Mouse (Mus musculus) C2C12 (cell line): ENCODE measurements around the gene Krt1. TPM values are rescaled to one million over a fixed set of nuclear protein-coding genes. Genes with fewer than 3 reads are reported as not detected.

ENCODE experiments used
- H3K27me3 ChIP-seq: one replicate; pipeline ENCODE4 v1.6.1; 2011; ENCODE audit not compliant: control insufficient read depth, insufficient read depth, insufficient read length
- H3K36me3 ChIP-seq: one replicate; pipeline ENCODE4 v1.6.1; 2011; ENCODE audit not compliant: control insufficient read depth, insufficient read depth
- H3K4me3 ChIP-seq: one replicate; pipeline ENCODE4 v1.5.1; 2011; ENCODE audit warnings: mild to moderate bottlenecking, control low read depth; ENCODE audit not compliant: poor library complexity, insufficient read depth, severe bottlenecking
- H3K79me2 ChIP-seq: one replicate; pipeline ENCODE4 v1.6.1; 2011; ENCODE audit not compliant: control insufficient read depth, insufficient read depth
- H3K79me3 ChIP-seq: one replicate; pipeline ENCODE4 v1.6.1; 2011; ENCODE audit warnings: low read depth, control low read depth
- H3ac ChIP-seq: one replicate; pipeline ENCODE3; 2011; ENCODE audit warnings: low read depth; ENCODE audit not compliant: control insufficient read depth, insufficient read length
- CEBPB ChIP-seq: IDR thresholded peaks from one replicate; pipeline ENCODE4 v1.6.1; 2011; ENCODE audit warnings: low read depth, mild to moderate bottlenecking, control low read depth, moderate library complexity
- CTCF ChIP-seq: IDR thresholded peaks from one replicate; pipeline ENCODE4 v1.5.1; 2011; ENCODE audit not compliant: control insufficient read depth, insufficient read depth, insufficient read length
- FOSL1 ChIP-seq: IDR thresholded peaks from one replicate; pipeline ENCODE4 v1.8.0; 2011; ENCODE audit warnings: mild to moderate bottlenecking, low read length; ENCODE audit not compliant: poor library complexity, insufficient read depth, severe bottlenecking
- MAX ChIP-seq: IDR thresholded peaks from one replicate; pipeline ENCODE4 v1.6.1; 2011; ENCODE audit warnings: mild to moderate bottlenecking, control low read depth
- MYOD1 ChIP-seq: IDR thresholded peaks from one replicate; pipeline ENCODE4 v1.6.1; 2011; ENCODE audit warnings: low read depth; ENCODE audit not compliant: control insufficient read depth, insufficient read length
- MYOG ChIP-seq: IDR thresholded peaks from one replicate; pipeline ENCODE4 v1.6.1; 2011; ENCODE audit not compliant: control insufficient read depth, insufficient read length; ENCODE audit errors: extremely low read depth
- USF1 ChIP-seq: IDR thresholded peaks from one replicate; pipeline ENCODE4 v1.6.1; 2011; ENCODE audit warnings: low read depth, mild to moderate bottlenecking, control low read depth, moderate library complexity
- long read RNA-seq, 2 experiments: library from polyadenylated mRNA; unstranded; transcript quantifications; one replicate each; pipeline ENCODE4 v2.0.0; 2019 to 2020
- polyA plus RNA-seq: library from polyadenylated mRNA; unstranded; fragments of >200 nt; fragmentation: generic; extraction: Trizol; gene quantifications from one replicate; pipeline ENCODE4 v1.2.1, GENCODE M21; 2012; ENCODE audit warnings: missing spikeins

The Krt1 gene
- not detected for polyA plus RNA-seq
- long read RNA-seq, experiment 1: 0 reads
- long read RNA-seq, experiment 2: 0 reads

GRCm38 (mm10) chr15:101850694-101851093, at the start of gene Krt1:
Gene Krt1 (minus strand): TSS chr15:101850794.
- no peaks in the 10 kb centered on the region for H3K79me2 ChIP-seq
- peaks cover 86% of the 10 kb centered on the region for H3K27me3 ChIP-seq
- TF ChIP-seq CEBPB: no peak
- no peak for TF ChIP-seq MYOD1
- TF ChIP-seq MYOG: no peak
- no peak for TF ChIP-seq MAX
- TF ChIP-seq CTCF: no peak
- no peak for TF ChIP-seq USF1
- no peak for TF ChIP-seq FOSL1
- H3ac ChIP-seq: no peak within 1 kb of the TSS
- H3K79me3 ChIP-seq: no peaks in the 10 kb centered on the region
- no peak within 1 kb of the TSS for H3K4me3 ChIP-seq
- H3K36me3 ChIP-seq: no peaks in the 10 kb centered on the region

GRCm38 (mm10) chr15:101895216-101895615, 44.6 kb upstream of the Krt1 start:
- H3ac ChIP-seq: no peak overlapping the region
- no peaks in the 10 kb centered on the region for H3K36me3 ChIP-seq
- H3K79me2 ChIP-seq: no peaks in the 10 kb centered on the region
- H3K27me3 ChIP-seq: peaks cover 37% of the 10 kb centered on the region
- no peak for TF ChIP-seq MYOD1
- TF ChIP-seq MAX: no peak
- no peak for TF ChIP-seq MYOG
- TF ChIP-seq USF1: no peak
- TF ChIP-seq CEBPB: no peak
- no peak for TF ChIP-seq CTCF
- TF ChIP-seq FOSL1: no peak
- H3K4me3 ChIP-seq: no peak overlapping the region
- no peaks in the 10 kb centered on the region for H3K79me3 ChIP-seq

GRCm38 (mm10) chr15:101892820-101893219, 42.2 kb upstream of the Krt1 start, which contains the start of gene Krt76:
Gene Krt76 (minus strand): TSS chr15:101892920.
- no peak for TF ChIP-seq MAX
- no peak for TF ChIP-seq MYOD1
- no peak for TF ChIP-seq MYOG
- TF ChIP-seq FOSL1: no peak
- no peak for TF ChIP-seq CEBPB
- no peak for TF ChIP-seq CTCF
- TF ChIP-seq USF1: no peak
- no peaks in the 10 kb centered on the region for H3K36me3 ChIP-seq
- H3K4me3 ChIP-seq: no peak within 1 kb of the TSS

GRCm38 (mm10) chr15:101879776-101880175, 29.2 kb upstream of the Krt1 start:
- Histone ChIP-seq H3ac (no peak overlapping the region), H3K36me3 (no peaks in the 10 kb centered on the region), H3K79me2 (no peaks in the 10 kb centered on the region), H3K27me3 (peaks cover 38% of the 10 kb centered on the region), H3K4me3 (no peak overlapping the region), H3K79me3 (no peaks in the 10 kb centered on the region)
- TF ChIP-seq USF1 (no peak), CTCF (no peak), FOSL1 (no peak), MYOG (no peak), MYOD1 (no peak), MAX (no peak), CEBPB (no peak)

More at GRCm38 (mm10) chr15:101892820-101893219, 42.2 kb upstream of the Krt1 start, which contains the start of gene Krt76:
- no peaks in the 10 kb centered on the region for H3K79me3 ChIP-seq
- peaks cover 26% of the 10 kb centered on the region for H3K27me3 ChIP-seq
- H3K79me2 ChIP-seq: no peaks in the 10 kb centered on the region
- no peak within 1 kb of the TSS for H3ac ChIP-seq

GRCm38 (mm10) chr15:101878041-101878440, 27.4 kb upstream of the Krt1 start:
- no peak overlapping the region for H3ac ChIP-seq
- no peaks in the 10 kb centered on the region for H3K79me3 ChIP-seq
- no peak overlapping the region for H3K4me3 ChIP-seq
- H3K79me2 ChIP-seq: no peaks in the 10 kb centered on the region
- H3K36me3 ChIP-seq: no peaks in the 10 kb centered on the region
- H3K27me3 ChIP-seq: peaks cover 43% of the 10 kb centered on the region
- no peak for TF ChIP-seq MYOD1
- TF ChIP-seq CEBPB: no peak
- no peak for TF ChIP-seq FOSL1
- TF ChIP-seq MAX: no peak
- TF ChIP-seq CTCF: no peak
- TF ChIP-seq USF1: no peak
- TF ChIP-seq MYOG: no peak

GRCm38 (mm10) chr15:101874383-101874782, 23.8 kb upstream of the Krt1 start:
- Histone ChIP-seq H3K79me2 (no peaks in the 10 kb centered on the region), H3K36me3 (no peaks in the 10 kb centered on the region), H3K4me3 (no peak overlapping the region), H3ac (no peak overlapping the region), H3K79me3 (no peaks in the 10 kb centered on the region), H3K27me3 (peaks cover 75% of the 10 kb centered on the region)
- TF ChIP-seq CTCF (no peak), MAX (no peak), MYOD1 (no peak), MYOG (no peak), FOSL1 (no peak)
